Mouse (Mus musculus): ENCODE data around the gene Tsen54.

Gene Tsen54

DNA sequence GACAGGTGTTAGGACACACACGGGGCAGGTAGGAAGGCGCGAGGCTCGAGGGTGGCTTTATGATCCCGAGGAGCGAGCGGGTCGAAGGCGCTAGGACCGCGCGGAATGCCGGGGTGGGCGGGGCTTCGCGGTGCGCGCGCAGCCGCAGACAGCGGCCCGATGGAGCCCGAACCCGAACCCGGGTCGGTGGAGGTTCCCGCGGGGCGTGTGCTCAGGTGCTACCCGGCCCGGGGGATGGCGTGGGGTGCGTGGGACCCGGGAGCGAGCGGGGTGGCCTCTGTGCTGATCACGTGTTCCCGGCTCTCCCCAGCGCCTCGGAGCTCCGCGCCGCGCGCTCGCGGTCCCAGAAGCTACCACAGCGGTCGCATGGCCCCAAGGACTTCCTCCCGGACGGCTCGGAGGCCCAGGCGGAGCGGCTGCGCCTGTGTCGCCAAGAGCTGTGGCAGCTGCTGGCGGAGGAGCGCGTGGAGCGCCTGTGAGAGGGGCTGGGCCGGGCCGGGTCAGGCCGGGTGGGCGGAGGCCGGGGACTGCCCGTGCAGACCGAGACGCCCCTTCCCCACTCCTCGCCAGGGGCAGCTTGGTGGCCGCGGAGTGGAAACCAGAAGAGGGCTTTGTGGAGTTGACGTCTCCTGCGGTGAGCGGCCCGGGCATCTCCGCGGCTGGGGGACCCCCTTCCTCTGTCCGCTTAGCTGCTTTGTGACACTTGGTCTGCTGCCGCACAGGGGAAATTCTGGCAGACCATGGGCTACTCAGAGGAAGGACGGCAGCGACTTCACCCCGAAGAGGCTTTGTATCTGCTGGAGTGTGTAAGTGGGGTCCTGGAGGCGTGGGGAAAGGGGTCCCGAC, at the start of gene Tsen54:
Tsen54 (plus strand) TSS at position 120 of the 846 bp plus-strand sequence.
- peak; percentile 85 to 86 for DNase-seq (ENCODE audit: low spot score in 2 of 2)

DNA sequence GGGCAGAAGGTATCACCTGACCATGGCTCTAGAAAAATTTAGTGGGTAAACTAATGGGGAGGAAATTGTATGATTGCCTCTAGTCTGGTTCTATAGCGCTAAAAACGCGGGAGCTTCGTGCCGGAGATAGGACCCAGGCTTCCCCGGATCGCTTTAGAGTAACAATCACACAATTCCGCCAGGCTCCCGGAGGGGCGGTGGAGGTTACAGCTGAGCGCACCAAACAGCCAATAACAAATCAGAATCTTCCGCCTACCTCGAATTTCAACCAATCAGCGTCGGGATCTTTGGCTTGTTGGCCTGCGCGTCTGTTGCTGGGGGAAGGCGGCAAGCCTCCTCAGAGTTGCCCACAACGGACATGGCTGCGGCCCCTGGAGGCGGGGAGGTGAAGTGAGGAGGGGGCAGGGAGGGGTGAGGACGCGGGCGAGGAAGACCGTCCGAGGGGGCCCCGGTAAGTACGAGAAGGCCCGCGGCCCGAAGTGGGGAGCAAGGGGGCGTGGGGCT, 49.4 kb upstream of the Tsen54 start, which contains the start of gene Tmem94:
Tmem94 (plus strand) TSS at position 331 of the 504 bp plus-strand sequence.
- DNase-seq (ENCODE audit: low spot score in 2 of 2), result peak; percentile 96 to 98

DNA sequence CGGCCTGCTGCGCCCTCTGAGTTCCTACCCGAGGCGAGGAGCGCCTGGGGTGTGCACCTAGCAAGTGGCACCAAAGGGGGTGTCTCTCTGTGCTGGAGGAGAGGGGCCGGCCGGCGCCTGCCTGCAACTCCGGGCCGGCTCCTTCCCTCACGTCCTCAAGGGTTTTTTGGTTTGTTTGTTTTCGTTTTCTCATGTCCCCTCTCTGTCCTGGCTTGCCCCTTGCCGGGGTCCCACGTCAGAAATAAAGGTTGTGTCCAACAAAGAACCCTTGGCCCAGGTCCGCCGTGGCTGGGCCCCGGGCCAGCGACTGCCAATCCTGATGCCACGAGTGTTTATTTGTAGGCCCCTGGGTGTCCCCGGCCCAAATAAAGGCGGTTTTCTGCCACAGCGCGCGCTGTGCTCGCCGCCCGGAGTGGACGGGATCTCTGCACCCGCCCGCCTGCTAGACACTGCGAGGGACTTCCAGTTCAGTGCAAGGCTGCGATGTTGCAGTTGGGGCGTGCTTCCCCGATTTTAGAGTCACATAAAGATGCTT, 48.9 kb upstream of the Tsen54 start:
- DNase-seq (ENCODE audit: low spot score in 2 of 2), result peak in 1 of 2 experiments; percentile 52

DNA sequence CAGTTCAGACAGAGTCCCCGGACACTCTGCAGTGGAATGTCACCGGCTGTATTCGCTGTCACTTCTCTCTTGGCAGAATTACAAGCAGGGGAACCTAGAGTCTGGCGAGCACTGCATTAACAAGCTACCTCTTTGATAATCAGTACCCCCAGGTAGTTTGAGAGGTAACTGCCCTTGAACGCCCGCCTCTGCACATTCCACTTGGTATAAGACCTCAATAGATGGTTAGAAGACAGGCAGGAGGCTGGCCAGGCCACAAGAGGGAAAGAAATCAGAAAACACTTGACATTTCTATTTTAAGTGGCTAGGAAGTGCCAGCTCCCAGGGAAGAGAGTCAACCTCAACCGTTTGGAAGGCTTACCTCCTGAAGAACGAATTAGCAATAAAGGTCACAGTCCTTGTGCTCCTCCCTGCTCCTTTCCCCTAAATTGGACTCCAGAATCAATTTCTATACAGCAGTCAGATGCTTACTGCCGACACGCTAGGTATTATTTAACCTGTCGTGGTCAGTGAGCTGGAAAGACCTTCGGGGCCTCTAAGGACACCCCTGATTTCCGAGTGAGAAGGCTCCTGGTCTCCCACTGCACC, 48.1 kb upstream of the Tsen54 start:
- DNase-seq (ENCODE audit: low spot score in 2 of 2), result no peak

DNA sequence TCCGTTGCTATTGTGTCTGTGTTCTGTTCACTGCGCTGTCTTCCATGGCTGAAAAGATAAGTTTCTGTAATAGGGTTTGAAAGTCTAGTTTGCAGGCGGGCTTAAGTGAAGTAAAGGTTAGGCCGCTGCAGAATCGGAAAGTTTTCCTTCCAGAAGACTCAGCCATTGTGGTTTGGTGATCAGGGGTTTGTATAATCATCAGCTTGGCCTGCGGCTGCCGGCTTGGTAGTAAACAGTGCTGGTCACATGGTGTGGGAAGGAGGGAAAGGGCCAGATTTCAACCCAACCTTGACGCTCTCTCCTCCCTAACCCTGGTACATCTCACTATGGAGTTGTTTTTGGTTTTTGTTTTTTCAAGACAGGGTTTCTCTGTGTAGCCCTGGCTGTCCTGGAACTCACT, 47.5 kb upstream of the Tsen54 start:
- no peak for DNase-seq (ENCODE audit: low spot score in 2 of 2)

DNA sequence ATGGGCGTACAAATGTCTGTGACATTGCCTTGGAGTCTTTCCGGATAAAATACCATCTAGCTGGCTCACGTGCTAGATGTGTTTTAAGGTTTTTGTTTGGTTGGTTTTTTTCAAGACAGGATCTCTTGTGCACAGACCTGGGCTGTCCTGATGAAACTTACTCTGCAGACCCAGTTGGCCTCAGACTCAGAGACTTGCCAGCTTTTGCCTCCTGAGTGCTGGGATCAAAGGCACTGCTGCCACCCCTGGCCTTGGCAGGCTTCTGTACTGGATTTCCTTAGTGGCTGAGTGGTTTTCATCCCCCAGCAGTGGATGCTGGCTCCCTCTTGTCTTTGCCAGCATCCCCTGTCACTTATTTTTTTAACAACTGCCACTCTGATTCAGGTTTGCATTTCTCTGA, 45.6 kb upstream of the Tsen54 start:
- DNase-seq (ENCODE audit: low spot score in 2 of 2), result no peak

DNA sequence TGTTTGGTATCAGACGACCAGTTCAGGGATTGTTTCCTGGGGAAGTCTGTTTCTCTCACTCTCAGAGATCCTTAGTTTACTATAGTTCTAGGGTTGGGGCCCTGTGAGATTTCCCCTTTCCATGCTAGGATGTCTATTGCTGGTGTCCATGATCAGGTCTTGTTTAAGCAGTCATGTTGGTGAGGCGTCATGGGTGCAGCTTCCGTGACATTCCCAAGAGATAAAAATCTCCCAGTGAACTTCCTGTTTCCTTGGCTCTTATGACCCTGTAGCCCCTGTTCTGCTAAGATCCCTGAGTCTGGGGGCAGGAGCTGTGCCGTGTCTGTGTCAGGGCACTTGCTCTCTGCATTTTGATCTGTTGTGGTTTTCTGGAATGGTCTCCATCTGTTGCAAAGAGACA, 39.9 kb upstream of the Tsen54 start:
- DNase-seq (ENCODE audit: low spot score in 2 of 2), result no peak

DNA sequence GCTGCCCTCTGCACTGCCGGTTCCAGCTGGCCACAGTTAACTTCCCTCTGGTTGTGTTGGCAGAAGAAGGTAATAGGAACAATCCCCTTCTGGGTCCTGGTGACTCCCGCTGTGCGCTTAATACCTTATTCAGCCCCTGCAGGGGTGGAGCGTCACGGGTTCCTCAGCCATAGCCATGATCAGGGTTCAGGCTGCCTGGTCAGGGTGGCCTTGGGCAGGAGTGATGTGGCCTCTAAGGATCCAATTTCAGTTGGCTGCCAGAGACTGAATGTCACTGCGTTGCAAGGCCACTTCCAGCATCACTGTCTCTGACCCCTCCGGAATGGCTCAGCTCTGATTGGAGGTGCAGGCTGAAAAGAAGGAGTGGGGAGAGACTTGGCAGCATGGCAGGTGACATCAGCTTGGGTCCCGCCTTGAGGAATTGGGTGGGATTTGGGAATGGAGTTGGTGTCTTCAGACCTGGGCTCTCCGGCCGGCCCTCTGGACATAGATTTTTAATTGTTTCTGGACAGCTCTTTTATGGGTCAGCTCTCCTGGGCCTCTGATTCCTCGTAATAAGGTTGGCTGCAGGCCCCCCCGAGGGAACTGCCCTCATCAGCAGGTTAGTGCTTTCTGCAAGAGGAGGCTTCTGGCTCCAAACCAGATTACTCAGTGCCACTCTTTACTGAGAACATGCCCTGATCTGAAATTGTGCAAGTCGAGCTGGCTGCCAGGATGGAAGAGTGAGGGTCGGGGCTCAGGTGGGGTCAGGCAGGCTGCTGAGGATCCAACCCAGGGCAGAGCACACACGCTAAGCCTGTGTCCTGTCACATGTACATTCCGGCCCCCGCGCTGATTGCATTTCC, 38.5 kb upstream of the Tsen54 start:
- DNase-seq (ENCODE audit: low spot score in 2 of 2), result no peak

DNA sequence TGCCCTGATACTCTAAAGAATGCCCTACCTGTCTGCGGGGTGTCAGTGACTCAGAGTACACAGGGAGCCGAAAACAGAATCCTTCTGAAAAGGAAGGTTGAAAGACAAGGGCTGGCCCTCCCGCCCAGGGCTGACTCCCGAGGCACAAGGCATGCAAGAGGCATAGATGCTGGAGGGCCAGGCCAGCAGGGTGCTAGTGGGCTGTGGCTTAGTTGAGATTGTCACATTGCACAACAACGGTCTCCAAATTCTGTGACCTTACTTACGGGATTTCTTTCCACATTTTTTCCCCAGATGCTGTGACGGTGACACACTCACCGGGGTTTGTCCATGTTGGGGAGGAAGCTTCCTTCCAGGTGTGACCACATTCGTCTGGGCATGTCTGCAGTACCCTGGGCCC, 37.6 kb upstream of the Tsen54 start:
- DNase-seq (ENCODE audit: low spot score in 2 of 2), result no peak

DNA sequence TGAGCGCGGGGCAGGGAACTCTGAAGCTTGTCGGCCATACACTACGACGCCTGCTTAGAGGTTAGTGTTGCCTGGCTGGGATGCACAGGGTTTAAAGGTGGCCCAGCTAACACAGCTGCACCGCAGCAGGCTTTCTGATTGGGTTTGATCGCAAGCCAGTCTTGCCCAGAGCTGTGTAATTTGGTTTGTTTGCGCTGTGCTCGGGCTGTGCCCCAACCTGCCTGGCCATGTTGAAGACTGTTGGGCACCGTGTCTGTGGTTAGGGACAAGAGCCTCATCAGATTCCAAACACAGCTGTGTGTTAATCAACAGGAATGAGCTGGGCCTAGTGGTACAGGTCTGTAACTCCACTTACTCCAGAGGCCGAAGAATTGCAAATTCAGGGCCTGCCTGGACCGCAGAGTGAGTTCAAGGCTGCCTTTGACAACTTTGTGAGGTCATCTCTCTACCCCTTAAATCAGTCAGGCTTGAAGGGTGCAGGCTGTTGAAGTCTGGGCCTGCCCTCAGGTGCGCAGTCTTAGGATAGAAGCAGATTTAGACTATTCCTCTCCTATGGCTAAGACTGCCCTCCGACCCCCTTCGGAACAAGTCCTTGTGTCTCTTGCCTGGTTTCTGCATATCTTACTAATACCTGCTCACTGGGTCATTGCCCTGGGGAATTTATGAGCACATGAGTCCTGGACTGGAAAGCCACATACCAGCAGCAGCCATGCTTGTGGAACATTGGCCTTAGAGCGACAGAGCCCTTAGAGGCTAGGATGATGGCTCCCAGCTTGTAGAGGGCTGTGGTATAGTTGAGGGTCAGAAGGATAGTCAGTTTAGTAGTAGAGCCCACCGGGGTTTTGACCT, 36.8 kb upstream of the Tsen54 start:
- peak; percentile 85 to 86 for DNase-seq (ENCODE audit: low spot score in 2 of 2)

DNA sequence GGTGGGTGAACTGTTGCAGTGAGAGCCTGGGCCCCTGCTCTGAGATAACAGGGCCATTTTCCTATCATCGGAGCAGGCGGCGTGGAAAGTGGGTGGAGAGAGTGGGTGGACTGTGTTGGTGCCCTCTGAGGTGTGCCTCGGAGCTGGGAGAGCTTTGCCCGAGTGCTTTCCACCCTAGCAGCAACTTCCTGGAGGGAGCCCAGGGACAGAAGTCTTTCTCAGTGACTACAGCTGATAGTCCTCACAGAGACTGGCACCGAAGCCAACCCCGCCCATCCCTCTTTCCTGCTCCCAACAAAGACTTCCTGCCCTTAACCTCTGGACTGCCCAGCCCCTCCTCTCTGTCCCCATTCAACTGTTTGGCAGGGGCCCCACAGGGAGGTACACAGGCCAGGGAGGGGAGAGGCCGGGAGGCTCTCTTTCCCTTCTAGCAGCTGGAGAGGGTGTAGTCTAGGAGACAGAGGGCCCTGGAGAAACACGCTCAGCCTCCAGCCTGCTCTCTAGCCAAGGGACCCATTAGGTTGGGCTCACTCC, 35.4 kb upstream of the Tsen54 start:
- DNase-seq (ENCODE audit: low spot score in 2 of 2), result peak; percentile 74 to 88

DNA sequence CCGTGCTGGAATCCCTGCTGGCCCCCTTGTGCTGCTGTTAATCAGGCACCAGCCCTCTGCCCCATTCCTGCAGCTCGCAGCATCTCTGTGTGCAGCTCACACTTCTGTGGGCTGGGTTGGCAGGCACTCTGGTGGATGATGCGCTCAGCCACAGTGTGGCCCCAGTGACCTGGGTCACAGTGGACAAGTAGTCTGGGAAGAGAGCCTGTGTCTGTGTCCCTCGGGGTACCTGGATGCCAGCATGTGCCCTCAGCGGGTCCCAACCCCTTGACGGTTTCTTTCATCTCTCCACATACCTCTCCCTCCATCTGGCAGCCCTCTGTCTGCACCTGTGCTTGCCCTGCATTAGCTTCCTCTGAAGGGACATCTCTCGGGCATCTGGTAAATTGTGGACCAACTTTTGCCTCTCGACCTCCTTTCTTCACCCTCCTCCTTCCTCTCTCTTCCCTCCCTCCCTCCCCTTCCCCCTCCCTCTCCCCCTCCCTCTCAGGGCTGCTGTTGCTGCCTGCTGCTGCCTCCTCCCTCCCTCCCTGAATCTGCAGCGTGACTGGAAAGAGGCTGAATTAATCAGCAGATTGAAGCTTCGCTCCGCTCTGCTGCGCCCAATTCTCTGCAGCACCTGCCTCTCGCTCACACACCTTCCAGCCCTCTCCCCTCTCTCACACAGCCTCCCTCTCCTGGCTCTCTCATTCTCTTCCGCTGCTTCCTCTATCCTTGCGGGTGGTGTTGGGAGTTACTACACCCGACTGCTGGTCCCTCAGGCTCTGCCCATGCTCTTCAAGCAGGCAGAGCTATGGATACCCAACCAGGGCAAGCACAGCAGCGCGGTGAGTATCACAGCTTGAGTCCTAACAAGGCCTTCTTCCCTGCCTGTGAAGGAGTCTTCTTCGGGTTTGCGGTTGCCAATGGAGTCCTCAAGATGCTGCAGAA, 34.1 kb upstream of the Tsen54 start:
- no peak for DNase-seq (ENCODE audit: low spot score in 2 of 2)

DNA sequence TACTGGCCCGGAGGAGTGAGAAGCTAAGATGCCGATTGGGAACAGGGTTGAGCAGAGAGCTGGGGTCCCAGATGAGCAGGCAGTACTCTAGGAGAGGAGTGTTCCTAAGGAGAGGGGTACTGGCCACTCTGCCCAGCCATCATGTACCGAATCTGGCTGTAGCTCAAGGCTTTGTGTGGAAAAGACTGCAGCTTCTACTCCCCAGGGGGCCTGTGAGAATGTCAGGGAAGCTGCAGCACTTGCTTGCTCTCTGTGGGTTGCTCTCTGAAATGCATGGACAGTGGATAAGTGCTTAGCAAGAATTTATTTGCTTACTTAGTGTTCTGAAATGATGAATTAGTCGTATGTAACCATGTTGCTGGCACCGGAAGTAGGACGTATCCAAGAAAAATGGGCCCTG, 28.1 kb upstream of the Tsen54 start:
- no peak for DNase-seq (ENCODE audit: low spot score in 2 of 2)

DNA sequence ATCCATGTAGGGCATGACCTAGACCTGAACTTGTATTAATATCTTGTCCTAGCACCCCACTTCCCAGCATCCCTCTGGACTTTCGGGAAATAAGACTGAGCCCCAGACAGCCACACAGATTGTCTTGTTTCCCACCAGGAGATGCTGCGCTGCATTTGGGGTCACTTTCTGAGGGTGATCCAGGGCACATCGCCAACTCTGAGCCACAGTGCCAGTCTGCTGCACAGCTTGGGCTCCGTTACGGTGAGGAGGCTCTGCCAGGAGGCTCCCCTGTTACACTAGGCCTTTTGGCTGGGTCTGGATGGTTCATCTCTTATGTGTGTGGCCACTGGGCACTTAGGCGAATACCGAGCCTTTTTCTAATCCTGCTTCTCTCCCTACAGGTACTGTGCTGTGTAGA, 24.7 kb upstream of the Tsen54 start:
- DNase-seq (ENCODE audit: low spot score in 2 of 2), result no peak

DNA sequence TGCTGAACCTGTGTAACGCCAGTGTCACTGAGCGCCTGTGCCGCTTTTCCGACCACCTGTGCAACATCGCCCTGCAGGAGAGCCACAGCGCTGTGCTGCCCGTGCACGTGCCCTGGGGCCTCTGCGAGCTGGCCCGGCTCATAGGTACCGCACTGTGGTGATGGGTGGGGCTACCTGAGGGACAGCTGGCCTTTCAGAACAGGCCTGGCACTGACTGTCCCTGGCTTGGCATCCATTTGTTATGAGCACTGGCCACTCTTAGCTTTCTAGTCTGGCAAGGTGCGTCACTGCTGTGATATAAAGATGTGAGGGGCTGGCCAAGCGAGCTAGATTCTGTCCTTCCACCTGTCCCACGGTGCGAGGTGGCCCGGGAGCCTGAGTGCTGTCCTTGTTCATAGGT, 22.6 kb upstream of the Tsen54 start:
- DNase-seq (ENCODE audit: low spot score in 2 of 2), result no peak

DNA sequence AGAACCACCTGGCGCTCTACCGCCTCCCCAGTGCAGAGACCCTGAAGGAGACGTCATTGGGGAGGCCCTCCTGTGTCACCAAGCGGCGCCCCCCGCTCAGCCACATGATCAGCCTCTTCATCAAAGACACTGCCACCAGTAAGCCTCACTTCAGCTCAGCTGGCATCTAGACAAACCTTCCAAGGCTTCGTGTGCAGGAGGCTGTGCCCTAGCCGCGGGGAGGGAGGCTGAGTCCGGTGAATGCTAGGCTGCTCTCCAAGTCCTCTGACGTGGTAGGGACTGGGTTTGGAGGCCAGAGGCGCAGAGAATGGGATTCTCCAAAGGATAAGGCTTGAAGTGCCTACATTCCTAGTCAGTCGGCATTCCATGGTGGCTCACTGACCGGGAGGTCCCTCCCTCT, 22.2 kb upstream of the Tsen54 start:
- DNase-seq (ENCODE audit: low spot score in 2 of 2), result no peak

DNA sequence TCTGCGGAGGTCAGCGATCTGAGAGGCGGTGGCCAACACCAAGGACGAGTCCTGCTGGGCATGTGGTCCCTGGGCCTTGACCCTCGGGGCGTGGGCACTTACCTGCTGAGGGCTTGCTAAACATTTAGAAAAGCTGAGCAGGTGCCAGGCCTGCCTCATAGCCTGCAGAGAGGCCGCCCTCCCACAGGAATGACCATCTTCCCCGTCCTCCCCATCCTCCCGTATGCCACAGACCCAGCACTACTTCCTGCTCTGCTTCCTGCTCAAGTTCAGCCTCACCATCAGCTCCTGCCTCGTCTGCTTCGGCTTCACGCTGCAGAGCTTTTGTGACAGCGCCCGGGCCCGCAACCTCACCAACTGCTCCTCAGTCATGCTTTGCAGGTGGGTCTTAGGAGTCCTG, 17.6 kb upstream of the Tsen54 start:
- no peak for DNase-seq (ENCODE audit: low spot score in 2 of 2)

DNA sequence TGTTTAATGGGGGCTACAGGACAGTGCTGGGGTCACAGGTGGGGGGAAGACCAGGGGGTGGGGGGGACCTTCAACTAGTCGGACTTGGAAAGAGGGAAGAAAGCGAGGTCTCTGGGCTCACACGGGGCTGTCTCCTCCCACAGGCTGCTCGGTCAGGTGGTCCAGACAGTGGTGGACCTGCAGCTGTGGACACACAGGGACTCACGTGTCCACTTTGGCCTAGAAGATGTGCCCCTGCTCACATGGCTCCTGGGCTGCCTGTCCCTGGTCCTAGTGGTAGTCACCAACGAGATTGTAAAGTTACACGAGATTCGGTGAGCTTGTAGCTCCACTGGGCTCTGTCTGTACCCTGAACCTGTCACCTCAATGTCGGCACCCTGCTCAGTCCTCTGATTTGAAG, 16.9 kb upstream of the Tsen54 start:
- DNase-seq (ENCODE audit: low spot score in 2 of 2), result no peak

DNA sequence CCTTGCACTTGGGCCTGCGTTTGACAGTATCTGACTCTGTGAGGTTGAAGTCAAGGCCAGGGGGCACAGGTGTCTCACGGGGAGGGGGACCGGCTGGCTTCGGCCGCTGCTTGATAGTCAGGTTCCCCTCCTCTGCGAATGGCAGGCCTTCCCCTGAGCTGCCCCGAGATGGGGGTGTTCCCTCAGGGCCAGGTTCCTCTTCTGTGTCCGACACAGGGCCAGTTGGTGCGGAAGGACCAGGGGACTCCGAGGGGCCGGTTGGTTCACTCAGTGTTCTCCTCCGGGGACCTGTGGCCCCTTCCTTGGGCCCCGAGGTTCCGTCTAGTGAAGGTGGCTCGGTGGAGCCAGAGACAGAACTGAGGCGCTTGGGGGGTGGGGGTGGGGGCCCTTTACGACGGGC, 13.5 kb upstream of the Tsen54 start:
- DNase-seq (ENCODE audit: low spot score in 2 of 2), result no peak
